Mouse (Mus musculus): ENCODE data around the gene Rnaset2b.
"Not testable (repeated sequence)": the region's sequence is repeated elsewhere in the genome, so short reads cannot be mapped to it uniquely, and the experiment has no call there.

- not testable (repeated sequence) for TF ChIP-seq POLR2A, CTCF (IDR thresholded peaks at IDR 0.05; ENCODE audit: extremely low read depth, insufficient read depth, low read length)
Measured at GRCm38 (mm10) chr17:6971238-6971637, 804 bp downstream of the Rnaset2b start.

All from cortical plate, adult 2 months (tissue).